Mouse (Mus musculus) stomach, embryonic 16.5 days (tissue): ENCODE results near the gene Rrp7a. TPM values are rescaled to one million over a fixed set of nuclear protein-coding genes. Genes with fewer than 3 reads are reported as not detected.

ENCODE experiments used
- ATAC-seq: fragments of 200-750 bp; cut with Nextera tagmentation; 2 replicates; pipeline ENCODE4 v1.8.0; 2017; ENCODE audit warnings: moderate number of reproducible peaks, moderate TSS enrichment; ENCODE audit not compliant: insufficient read depth, low FRiP score
- H3K27ac ChIP-seq: fragments of 300-500 bp; sonication (generic); 2 replicates; pipeline ENCODE4 v1.5.1; 2014; ENCODE audit warnings: low read length
- H3K27me3 ChIP-seq: fragments of 300-500 bp; sonication (generic); 2 replicates; pipeline ENCODE4 v1.6.1; 2014; ENCODE audit warnings: low read length, control low read depth, mixed read lengths; ENCODE audit not compliant: control insufficient read depth, insufficient read depth
- H3K36me3 ChIP-seq: fragments of 300-500 bp; sonication (generic); 2 replicates; pipeline ENCODE4 v1.6.1; 2014; ENCODE audit warnings: low read length; ENCODE audit not compliant: control insufficient read depth, insufficient read depth
- H3K4me1 ChIP-seq: fragments of 300-500 bp; sonication (generic); 2 replicates; pipeline ENCODE4 v1.6.1; 2014; ENCODE audit warnings: low read length, control low read depth, mixed read lengths; ENCODE audit not compliant: control insufficient read depth, insufficient read depth
- H3K4me2 ChIP-seq: fragments of 300-500 bp; sonication (generic); 2 replicates; pipeline ENCODE4 v1.6.1; 2014; ENCODE audit warnings: low read depth, low read length, mixed read lengths
- H3K4me3 ChIP-seq: fragments of 300-500 bp; sonication (generic); replicated peaks from 2 replicates; pipeline ENCODE4 v1.5.1; 2014; ENCODE audit warnings: mild to moderate bottlenecking, low read length
- H3K9ac ChIP-seq: fragments of 300-500 bp; sonication (generic); 2 replicates; pipeline ENCODE4 v1.6.1; 2014; ENCODE audit warnings: low read length
- H3K9me3 ChIP-seq: fragments of 300-500 bp; sonication (generic); replicated peaks from 2 replicates; pipeline ENCODE4 v1.6.1; 2016; ENCODE audit warnings: low read length, control low read depth; ENCODE audit not compliant: control insufficient read depth
- WGBS: fragments of 180-500 bp; shearing (Covaris S2); extraction: QIAGEN DNeasy Blood & Tissue Kit; methylation state at CpG from one replicate; pipeline ENCODE4 v1.1.7; 2014; 5-methylcytosine and 5-hydroxymethylcytosine counted together
- polyA plus RNA-seq: library from polyadenylated mRNA; unstranded; fragments of >200 nt; fragmentation: Nextera tagmentation; extraction: Ambion mirVana; gene quantifications from 2 replicates; pipeline ENCODE4 v1.2.1, GENCODE M21; 2015

Gene Rrp7a
- polyA plus RNA-seq, 1 experiment from 2014 or later: 66.0 TPM

GRCm38 (mm10) chr15:83126582-83126981 is 4.0 kb upstream of the Rrp7a start:
- Histone ChIP-seq H3K4me1 (peaks cover 3% of the 10 kb centered on the region; the same call in 1 of the 2 replicates), H3K27me3 (no peaks in the 10 kb centered on the region), H3K9ac (no peak overlapping the region), H3K9me3 (no peaks in the 10 kb centered on the region), H3K36me3 (peaks cover 14% of the 10 kb centered on the region), H3K4me3 (no peak overlapping the region), H3K4me2 (no peak overlapping the region), H3K27ac (no peak overlapping the region)
- WGBS: 95% methylated on average over 9 of the region's 9 CpGs
- no peak for ATAC-seq

- 0 out of 2 replicates have a peak overlapping the region, but pooled peaks have one; percentile 36 for H3K27ac ChIP-seq
- 63% methylated on average over 5 of the region's 5 CpGs for WGBS
Observed at GRCm38 (mm10) chr15:83124625-83125024, 2.0 kb upstream of the Rrp7a start.

GRCm38 (mm10) chr15:83121709-83122565 is 664 bp downstream of the Rrp7a start:
- H3K4me3 ChIP-seq: peak overlapping the region; percentile 93
- peaks cover 20% of the 10 kb centered on the region; the same call in 1 of the 2 replicates for H3K36me3 ChIP-seq
- H3K4me1 ChIP-seq: peaks cover 8% of the 10 kb centered on the region; the same call in 1 of the 2 replicates
- 4% methylated on average over 42 of the region's 43 CpGs for WGBS
- peak overlapping the region; percentile 82 for H3K9ac ChIP-seq
- peak overlapping the region; percentile 87 for H3K4me2 ChIP-seq
- no peaks in the 10 kb centered on the region for H3K27me3 ChIP-seq
- ATAC-seq: peak; percentile 60
- H3K9me3 ChIP-seq: no peaks in the 10 kb centered on the region
- peak overlapping the region; percentile 82 for H3K27ac ChIP-seq

More at GRCm38 (mm10) chr15:83124625-83125024, 2.0 kb upstream of the Rrp7a start:
- no peak overlapping the region for H3K4me3 ChIP-seq
- H3K4me2 ChIP-seq: no peak overlapping the region
- H3K36me3 ChIP-seq: peaks cover 6% of the 10 kb centered on the region; the same call in 1 of the 2 replicates
- no peaks in the 10 kb centered on the region for H3K27me3 ChIP-seq
- H3K4me1 ChIP-seq: peaks cover 8% of the 10 kb centered on the region; the same call in 1 of the 2 replicates
- no peak overlapping the region for H3K9ac ChIP-seq
- H3K9me3 ChIP-seq: no peaks in the 10 kb centered on the region
- no peak for ATAC-seq

GRCm38 (mm10) chr15:83118360-83118759 is 4.2 kb downstream of the Rrp7a start:
- 70% methylated on average over 7 of the region's 7 CpGs for WGBS
- Histone ChIP-seq H3K27me3 (no peaks in the 10 kb centered on the region), H3K27ac (no peak overlapping the region), H3K9me3 (no peaks in the 10 kb centered on the region), H3K36me3 (peaks cover 35% of the 10 kb centered on the region; the same call in 1 of the 2 replicates), H3K4me3 (no peak overlapping the region), H3K4me2 (no peak overlapping the region), H3K9ac (no peak overlapping the region), H3K4me1 (peaks cover 8% of the 10 kb centered on the region; the same call in 1 of the 2 replicates)
- no peak for ATAC-seq

GRCm38 (mm10) chr15:83115071-83115470 is 7.5 kb downstream of the Rrp7a start:
- H3K27ac ChIP-seq: no peak overlapping the region
- peaks cover 35% of the 10 kb centered on the region; the same call in 1 of the 2 replicates for H3K36me3 ChIP-seq
- H3K4me3 ChIP-seq: no peak overlapping the region
- ATAC-seq: no peak
- no peak overlapping the region for H3K4me2 ChIP-seq
- no peaks in the 10 kb centered on the region for H3K9me3 ChIP-seq
- H3K27me3 ChIP-seq: no peaks in the 10 kb centered on the region
- no peak overlapping the region for H3K9ac ChIP-seq
- 83% methylated on average over 6 of the region's 6 CpGs for WGBS
- H3K4me1 ChIP-seq: 0 out of 2 replicates have a peak, but pooled peaks cover 5% of the 10 kb centered on the region

GRCm38 (mm10) chr15:83114106-83114505 is 8.5 kb downstream of the Rrp7a start:
- no peak overlapping the region for H3K27ac ChIP-seq
- WGBS: 77% methylated on average over 9 of the region's 9 CpGs
- H3K36me3 ChIP-seq: peaks cover 29% of the 10 kb centered on the region; the same call in 1 of the 2 replicates

GRCm38 (mm10) chr15:83112898-83113297 is 9.7 kb downstream of the Rrp7a start:
- Histone ChIP-seq H3K9ac (no peak overlapping the region), H3K4me2 (no peak overlapping the region), H3K27ac (no peak overlapping the region), H3K4me1 (0 out of 2 replicates have a peak, but pooled peaks cover 5% of the 10 kb centered on the region), H3K27me3 (no peaks in the 10 kb centered on the region), H3K4me3 (no peak overlapping the region), H3K36me3 (peaks cover 23% of the 10 kb centered on the region; the same call in 1 of the 2 replicates), H3K9me3 (no peaks in the 10 kb centered on the region)
- ATAC-seq: peak; percentile 76; the same call in 1 of the 2 replicates
- WGBS: 11% methylated on average over 10 of the region's 11 CpGs

More at GRCm38 (mm10) chr15:83114106-83114505, 8.5 kb downstream of the Rrp7a start:
- H3K4me1 ChIP-seq: 0 out of 2 replicates have a peak, but pooled peaks cover 5% of the 10 kb centered on the region
- no peak for ATAC-seq
- no peaks in the 10 kb centered on the region for H3K27me3 ChIP-seq
- H3K4me2 ChIP-seq: no peak overlapping the region
- no peak overlapping the region for H3K4me3 ChIP-seq
- H3K9ac ChIP-seq: no peak overlapping the region
- no peaks in the 10 kb centered on the region for H3K9me3 ChIP-seq

- no peaks in the 10 kb centered on the region for H3K9me3 ChIP-seq
Observed at GRCm38 (mm10) chr15:83111874-83112273, 10.7 kb downstream of the Rrp7a start.

GRCm38 (mm10) chr15:83111290-83111689 is 11.3 kb downstream of the Rrp7a start:
- Histone ChIP-seq H3K4me2 (no peak overlapping the region), H3K9me3 (no peaks in the 10 kb centered on the region), H3K27me3 (no peaks in the 10 kb centered on the region), H3K4me3 (no peak overlapping the region), H3K9ac (no peak overlapping the region), H3K4me1 (0 out of 2 replicates have a peak, but pooled peaks cover 5% of the 10 kb centered on the region), H3K27ac (no peak overlapping the region), H3K36me3 (peaks cover 10% of the 10 kb centered on the region; the same call in 1 of the 2 replicates)
- 57% methylated on average over 6 of the region's 6 CpGs for WGBS
- ATAC-seq: no peak

More at GRCm38 (mm10) chr15:83111874-83112273, 10.7 kb downstream of the Rrp7a start:
- Histone ChIP-seq H3K9ac (no peak overlapping the region), H3K4me1 (0 out of 2 replicates have a peak, but pooled peaks cover 5% of the 10 kb centered on the region), H3K27ac (no peak overlapping the region), H3K36me3 (peaks cover 15% of the 10 kb centered on the region; the same call in 1 of the 2 replicates), H3K27me3 (no peaks in the 10 kb centered on the region), H3K4me3 (no peak overlapping the region), H3K4me2 (no peak overlapping the region)
- 79% methylated on average over 7 of the region's 7 CpGs for WGBS
- ATAC-seq: no peak
